Mouse (Mus musculus) ES-E14 (cell line): ENCODE measurements at regions not wholly inside any gene's neighbourhood (a gene's known extent, or its start where the extent isn't known, plus 50 kb on each side); places are given as distances from the start of the nearest gene placed in this dataset.

Experiments
- CHD2 ChIP-seq: IDR thresholded peaks from 2 replicates; pipeline ENCODE4 v1.6.1; 2014; ENCODE audit warnings: mild to moderate bottlenecking, low read depth, low read length, inconsistent platforms
- ZC3H11A ChIP-seq: IDR thresholded peaks from 2 replicates; pipeline ENCODE4 v1.6.1; 2012; ENCODE audit warnings: low read depth, mild to moderate bottlenecking, inconsistent platforms, low read length, borderline replicate concordance
- ZNF384 ChIP-seq: IDR thresholded peaks from 2 replicates; pipeline ENCODE4 v1.6.1; 2012; ENCODE audit warnings: low read depth, low read length, inconsistent platforms

DNA sequence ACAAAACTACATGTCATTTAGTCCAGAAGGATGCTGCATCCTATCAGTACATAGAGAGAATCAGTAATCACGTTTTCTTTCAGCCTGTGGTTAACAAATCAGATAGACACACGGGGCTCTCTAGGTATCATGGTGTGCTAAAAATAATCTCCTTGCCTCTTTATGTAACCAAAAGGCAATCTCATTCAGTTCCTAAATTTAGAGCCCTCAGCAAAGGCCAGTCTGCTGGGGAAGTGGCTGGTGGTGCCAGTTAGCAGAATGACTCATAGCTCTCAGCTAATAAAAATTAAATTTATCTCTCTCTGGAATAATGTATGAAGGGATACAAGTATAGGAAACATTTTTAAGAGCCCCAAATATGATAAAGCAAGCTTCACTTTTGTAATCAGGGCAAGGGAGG is 335.5 kb downstream of the Phex start:
- TF ChIP-seq CHD2 (no peak), ZNF384 (no peak), ZC3H11A (no peak)
